ENCODE assay signal across 12 mouse cellular contexts in genomic region chr16:50420130-50420529, GRCm38 (mm10). TPM values are rescaled to one million over a fixed set of nuclear protein-coding genes. Genes with fewer than 3 reads are reported as not detected.
DNase-seq lines count a peak whose midpoint lies in the region; ATAC-seq and TF ChIP-seq lines count a peak whose summit lies in the region.
"Had no signal": no experiment of that assay in that cellular context is flagged by ENCODE, and none has a peak within 500 bp of the region (broad histone marks: within the 10 kb centered on the region; RNA-seq: fewer than 3 reads in every experiment).

No protein-coding gene starts in this region.

- no peaks in the 10 kb centered on the region for H3K27me3 ChIP-seq in heart, postnatal 0 days (ENCODE audit: control insufficient read depth, insufficient read depth, low read length)
- no peaks in the 10 kb centered on the region for H3K27me3 ChIP-seq in midbrain, embryonic 14.5 days (ENCODE audit: control insufficient read depth, insufficient read depth, low read length)
- no peaks in the 10 kb centered on the region for H3K27me3 ChIP-seq in midbrain, embryonic 13.5 days
- H3K27me3 ChIP-seq in stomach, postnatal 0 days (ENCODE audit: control insufficient read depth, insufficient read depth, low read length) = no peaks in the 10 kb centered on the region

- TF ChIP-seq EP300 in heart, postnatal 0 days (IDR thresholded peaks at IDR 0.05; ENCODE audit: low read depth) = no peak
- no peak for TF ChIP-seq EP300 in stomach, postnatal 0 days (optimal IDR thresholded peaks at IDR 0.05)

- no peaks in the 10 kb centered on the region for H3K4me1 ChIP-seq in heart, postnatal 0 days (ENCODE audit: control insufficient read depth, insufficient read depth)
- no peaks in the 10 kb centered on the region for H3K4me1 ChIP-seq in midbrain, embryonic 14.5 days (ENCODE audit: control insufficient read depth, insufficient read depth, low read length)
- no peaks in the 10 kb centered on the region for H3K4me1 ChIP-seq in midbrain, embryonic 13.5 days (replicated peaks)
- H3K4me1 ChIP-seq in stomach, postnatal 0 days (replicated peaks; ENCODE audit: control insufficient read depth, insufficient read depth) = no peaks in the 10 kb centered on the region

- no peak overlapping the region for H3K9ac ChIP-seq in heart, postnatal 0 days (replicated peaks; ENCODE audit: low read depth, low read length)
- no peak overlapping the region for H3K9ac ChIP-seq in midbrain, embryonic 14.5 days (replicated peaks; ENCODE audit: low read length)
- no peak overlapping the region for H3K9ac ChIP-seq in midbrain, embryonic 13.5 days (replicated peaks)
- H3K9ac ChIP-seq in stomach, postnatal 0 days (ENCODE audit: low read length) = no peak overlapping the region

- no peak for DNase-seq in heart, postnatal 0 days (ENCODE audit: low spot score)
- DNase-seq in heart, adult 8-10 months (ENCODE audit: low spot score) = no peak
- DNase-seq in midbrain, embryonic 14.5 days = peak; percentile 5
- DNase-seq in R1 (ENCODE audit: low read depth, low spot score) = peak; percentile 53
- DNase-seq in stomach, postnatal 0 days (ENCODE audit: low spot score) = no peak
- no peak for DNase-seq in ovary, postnatal 10 days (ENCODE audit: low spot score)
- DNase-seq in gastrocnemius, postnatal 36 days = no peak
- DNase-seq: cerebellum, postnatal 14 days; thymus, adult 18-20 months had no signal

- intact Hi-C loops in gastrocnemius, postnatal 36 days (cut with DNase I) = no loop called here

- 27% methylated on average over 1 of the region's 1 CpGs for WGBS in heart, postnatal 0 days
- WGBS in midbrain, embryonic 14.5 days = 27% methylated on average over 1 of the region's 1 CpGs
- WGBS in midbrain, embryonic 13.5 days = 13% methylated on average over 1 of the region's 1 CpGs
- 35% methylated on average over 1 of the region's 1 CpGs for WGBS in stomach, postnatal 0 days

- 0 out of 2 replicates have a peak, but pooled peaks have one; percentile 15 for TF ChIP-seq CTCF in heart, postnatal 0 days (IDR thresholded peaks at IDR 0.05; ENCODE audit: low read depth)
- TF ChIP-seq CTCF in stomach, postnatal 0 days (IDR thresholded peaks at IDR 0.05; ENCODE audit: low read depth) = peak; percentile 45

- H3K4me3 ChIP-seq in heart, postnatal 0 days (ENCODE audit: low read depth, low read length) = no peak overlapping the region
- no peak overlapping the region for H3K4me3 ChIP-seq in midbrain, embryonic 14.5 days (replicated peaks; ENCODE audit: low read depth, low read length)
- H3K4me3 ChIP-seq in midbrain, embryonic 13.5 days (replicated peaks) = no peak overlapping the region
- no peak overlapping the region for H3K4me3 ChIP-seq in stomach, postnatal 0 days (ENCODE audit: low read depth, low read length)

- no peaks in the 10 kb centered on the region for H3K9me3 ChIP-seq in heart, postnatal 0 days (replicated peaks; ENCODE audit: control insufficient read depth, low read length)
- H3K9me3 ChIP-seq in midbrain, embryonic 14.5 days (ENCODE audit: control insufficient read depth, low read length) = no peaks in the 10 kb centered on the region
- no peaks in the 10 kb centered on the region for H3K9me3 ChIP-seq in midbrain, embryonic 13.5 days
- H3K9me3 ChIP-seq in stomach, postnatal 0 days (ENCODE audit: control insufficient read depth, low read length) = no peaks in the 10 kb centered on the region

- no peak overlapping the region for H3K4me2 ChIP-seq in heart, postnatal 0 days (ENCODE audit: low read depth, low read length)
- H3K4me2 ChIP-seq in midbrain, embryonic 14.5 days (ENCODE audit: low read length) = no peak overlapping the region
- H3K4me2 ChIP-seq in midbrain, embryonic 13.5 days (replicated peaks) = no peak overlapping the region
- H3K4me2 ChIP-seq in stomach, postnatal 0 days (replicated peaks; ENCODE audit: low read depth) = no peak overlapping the region

- no peak for ATAC-seq in heart, postnatal 0 days (ENCODE audit: insufficient read depth, low read depth)
- no peak for ATAC-seq in midbrain, embryonic 14.5 days (ENCODE audit: low FRiP score, low TSS enrichment)
- ATAC-seq in midbrain, embryonic 13.5 days = no peak
- no peak for ATAC-seq in stomach, postnatal 0 days (ENCODE audit: low FRiP score, low TSS enrichment)
- ATAC-seq: forebrain, embryonic 16.5 days; midbrain, embryonic 16.5 days had no signal

- H3K27ac ChIP-seq in heart, postnatal 0 days (ENCODE audit: low read depth) = no peak overlapping the region
- H3K27ac ChIP-seq in midbrain, embryonic 14.5 days (replicated peaks; ENCODE audit: low read depth, low read length) = no peak overlapping the region
- no peak overlapping the region for H3K27ac ChIP-seq in midbrain, embryonic 13.5 days
- H3K27ac ChIP-seq in stomach, postnatal 0 days (replicated peaks) = no peak overlapping the region

- H3K36me3 ChIP-seq in heart, postnatal 0 days (replicated peaks; ENCODE audit: control insufficient read depth, insufficient read depth, low read length) = 0 out of 2 replicates have a peak, but pooled peaks cover 5% of the 10 kb centered on the region
- H3K36me3 ChIP-seq in midbrain, embryonic 14.5 days (ENCODE audit: control insufficient read depth, insufficient read depth, low read length) = no peaks in the 10 kb centered on the region
- H3K36me3 ChIP-seq in midbrain, embryonic 13.5 days = no peaks in the 10 kb centered on the region
- no peaks in the 10 kb centered on the region for H3K36me3 ChIP-seq in stomach, postnatal 0 days (ENCODE audit: control insufficient read depth, insufficient read depth, low read length)

RNA-seq across cellular contexts. Expression of gene Bbx, which starts 12.1 kb away (rescaled TPM):
- 15.7 and 17.4 TPM in 2 replicates for total RNA-seq in heart, postnatal 0 days (2014; rRNA removed; ENCODE audit: low replicate concordance)
- polyA plus RNA-seq in heart, postnatal 0 days (2015; fragmentation: Nextera tagmentation; extraction: Ambion mirVana) = 20.0 and 20.3 TPM in 2 replicates
- total RNA-seq in heart, adult 8-10 months (2022) = 10 to 100 TPM; 13.5 to 17.4 (median 15.8) TPM
- 11.1 and 16.0 TPM in 2 replicates for polyA plus RNA-seq in midbrain, embryonic 14.5 days (2014; fragmentation: Nextera tagmentation; extraction: Ambion mirVana)
- polyA plus RNA-seq in midbrain, embryonic 13.5 days (2015; fragmentation: Nextera tagmentation; extraction: Ambion mirVana) = 26.3 and 27.7 TPM in 2 replicates
- 17.9 TPM in 2 replicates for polyA plus RNA-seq in stomach, postnatal 0 days (2015; fragmentation: Nextera tagmentation; extraction: Ambion mirVana)
- total RNA-seq in gastrocnemius, postnatal 36 days (2021) = 1 to 10 TPM; 6.6 to 6.8 TPM

Comparison
In these comparisons a context has a peak if more than half of its experiments do, and no peak if none do; other contexts are left out.
1. DNase-seq: peak in midbrain, embryonic 14.5 days (single experiment) and R1 (single experiment); none in heart, postnatal 0 days (single experiment), heart, adult 8-10 months (single experiment), stomach, postnatal 0 days (single experiment), ovary, postnatal 10 days (single experiment) and gastrocnemius, postnatal 36 days (0 of 2).